Mouse (Mus musculus) testis, adult 2 months (tissue): ENCODE measurements around the gene Fbxo24. TPM values are rescaled to one million over a fixed set of nuclear protein-coding genes. Genes with fewer than 3 reads are reported as not detected.

ENCODE experiments used
- H3K27ac ChIP-seq: fragments of 200-500 bp; 2 replicates; pipeline ENCODE4 v1.5.1; 2012; ENCODE audit warnings: low read depth, low read length; ENCODE audit not compliant: control insufficient read depth, insufficient read depth
- H3K27me3 ChIP-seq: fragments of 200-500 bp; 2 replicates; pipeline ENCODE4 v1.6.1; 2012; ENCODE audit warnings: mild to moderate bottlenecking, low read length, moderate library complexity; ENCODE audit not compliant: control insufficient read depth, insufficient read depth
- H3K36me3 ChIP-seq: fragments of 200-500 bp; 2 replicates; pipeline ENCODE4 v1.6.1; 2012; ENCODE audit warnings: mild to moderate bottlenecking, low read length; ENCODE audit not compliant: control insufficient read depth, insufficient read depth
- H3K4me1 ChIP-seq: fragments of 200-500 bp; 2 replicates; pipeline ENCODE4 v1.6.1; 2012; ENCODE audit warnings: low read length; ENCODE audit not compliant: control insufficient read depth, insufficient read depth
- H3K4me3 ChIP-seq: fragments of 200-500 bp; 2 replicates; pipeline ENCODE4 v1.5.1; 2012; ENCODE audit warnings: low read depth, mild to moderate bottlenecking, low read length, moderate library complexity, mixed read lengths; ENCODE audit not compliant: control insufficient read depth
- CTCF ChIP-seq: fragments of 200-500 bp; IDR thresholded peaks from 2 replicates; pipeline ENCODE4 v1.5.1; 2012; ENCODE audit warnings: low read depth, mild to moderate bottlenecking, inconsistent platforms, low read length, moderate library complexity; ENCODE audit not compliant: control insufficient read depth, insufficient read depth, insufficient replicate concordance
- POLR2A ChIP-seq: fragments of 200-500 bp; IDR thresholded peaks from 2 replicates; pipeline ENCODE4 v1.6.1; 2012; ENCODE audit warnings: low read depth, mild to moderate bottlenecking, inconsistent platforms, low read length, moderate library complexity; ENCODE audit not compliant: control insufficient read depth
- polyA plus RNA-seq: library from polyadenylated mRNA; depleted of rRNA; stranded (reverse); fragments of >200 nt; gene quantifications from 2 replicates; pipeline ENCODE4 v1.2.3, GENCODE M21; 2012

The Fbxo24 gene
- polyA plus RNA-seq, 1 experiment: 181 TPM

DNA sequence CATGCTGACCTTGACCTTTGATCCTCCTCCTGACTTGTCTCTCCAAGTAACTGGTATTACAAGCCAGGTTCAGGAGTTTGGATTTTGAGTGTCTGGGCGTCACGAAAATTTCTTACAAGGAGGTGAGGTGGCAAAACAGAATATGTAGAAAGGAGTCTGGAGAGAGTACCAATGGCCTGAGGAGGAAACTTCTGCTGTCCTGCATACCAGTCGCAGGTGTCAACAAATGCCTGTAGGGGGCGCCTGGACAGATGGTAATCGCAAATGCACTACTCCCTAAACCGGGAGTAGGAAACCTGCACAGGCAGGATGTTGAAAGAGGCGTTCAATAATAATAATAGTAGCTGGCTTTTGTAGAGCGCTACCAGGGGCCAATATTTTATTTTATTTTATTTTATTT, 43.8 kb downstream of the Fbxo24 start:
- TF ChIP-seq POLR2A (no peak), CTCF (peak; percentile 44; the same call in 1 of the 2 replicates)
- Histone ChIP-seq H3K4me1 (peaks cover 16% of the 10 kb centered on the region), H3K4me3 (no peak overlapping the region), H3K36me3 (no peaks in the 10 kb centered on the region), H3K27ac (no peak overlapping the region), H3K27me3 (no peaks in the 10 kb centered on the region)

DNA sequence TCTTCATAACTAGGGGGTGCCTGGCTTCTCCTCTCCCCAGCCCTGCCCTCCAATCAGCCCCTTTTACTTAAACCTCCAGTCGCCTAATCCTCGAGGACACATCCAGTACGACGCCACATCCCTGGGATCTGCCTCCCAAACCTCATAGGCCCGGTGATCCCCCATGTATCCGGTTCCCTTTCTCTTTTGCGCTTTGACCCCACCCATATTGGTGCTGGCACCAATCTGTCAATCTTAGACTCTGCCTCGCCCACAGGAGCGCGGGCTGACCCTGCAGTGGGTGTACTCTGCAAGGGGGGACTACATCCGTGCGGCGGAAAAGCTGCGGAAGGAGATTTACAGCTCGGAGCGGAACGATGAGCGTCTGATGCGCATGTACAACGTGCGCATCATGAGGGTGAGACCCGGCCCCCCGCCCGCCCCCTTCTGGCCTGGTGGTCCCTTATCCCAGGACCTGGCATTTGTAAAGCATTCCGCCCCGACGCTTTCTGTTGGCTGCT, 45.1 kb downstream of the Fbxo24 start:
- Histone ChIP-seq H3K27ac (no peak overlapping the region), H3K4me3 (peak overlapping the region; percentile 53), H3K27me3 (no peaks in the 10 kb centered on the region), H3K36me3 (no peaks in the 10 kb centered on the region), H3K4me1 (peaks cover 16% of the 10 kb centered on the region)
- TF ChIP-seq CTCF (no peak), POLR2A (no peak)

DNA sequence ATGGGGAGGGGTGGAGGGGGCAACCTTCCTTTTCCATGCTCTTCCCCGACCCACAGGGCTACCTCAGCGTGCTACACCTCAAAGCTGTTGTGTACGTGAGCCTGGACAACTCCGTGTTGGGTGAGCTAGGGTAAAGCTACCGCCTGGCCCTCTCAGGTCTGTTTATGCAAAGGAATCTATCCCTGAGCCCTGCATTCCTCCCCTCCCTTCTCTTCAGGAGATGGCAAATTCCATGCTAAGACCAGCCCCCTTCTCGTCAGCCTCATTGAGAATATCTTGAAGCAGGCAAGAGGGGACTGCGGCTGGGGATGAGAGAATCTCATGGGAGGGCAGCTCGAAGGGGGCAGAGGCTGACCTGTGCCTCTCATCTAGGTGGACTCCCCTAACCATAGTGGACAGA, 46.1 kb downstream of the Fbxo24 start:
- Histone ChIP-seq H3K36me3 (no peaks in the 10 kb centered on the region), H3K4me1 (peaks cover 16% of the 10 kb centered on the region), H3K4me3 (no peak overlapping the region), H3K27me3 (no peaks in the 10 kb centered on the region), H3K27ac (no peak overlapping the region)
- TF ChIP-seq POLR2A: no peak
- no peak for TF ChIP-seq CTCF

DNA sequence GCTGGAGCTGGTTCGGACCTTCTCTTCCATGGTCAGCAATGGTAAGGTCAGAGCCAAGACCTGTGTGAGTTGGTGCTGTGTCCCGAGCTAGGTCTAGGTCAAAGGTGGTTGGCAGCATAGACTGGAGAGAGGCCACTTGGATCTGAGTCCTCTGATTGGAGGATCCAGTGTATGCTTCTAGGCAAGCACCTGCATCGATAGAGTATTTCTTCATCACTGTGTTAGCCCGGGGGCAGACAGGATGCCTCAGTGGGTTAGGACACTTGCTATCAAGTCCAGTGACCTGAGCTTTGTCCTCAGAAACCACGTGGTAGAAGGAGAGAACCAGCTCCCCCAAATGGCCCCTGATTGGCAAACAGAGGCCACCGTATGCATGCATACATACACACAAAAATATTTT, 48.6 kb downstream of the Fbxo24 start:
- no peaks in the 10 kb centered on the region for H3K27me3 ChIP-seq
- no peak overlapping the region for H3K27ac ChIP-seq
- H3K4me1 ChIP-seq: peaks cover 14% of the 10 kb centered on the region
- H3K4me3 ChIP-seq: no peak overlapping the region
- TF ChIP-seq POLR2A: no peak
- no peak for TF ChIP-seq CTCF
- H3K36me3 ChIP-seq: no peaks in the 10 kb centered on the region

DNA sequence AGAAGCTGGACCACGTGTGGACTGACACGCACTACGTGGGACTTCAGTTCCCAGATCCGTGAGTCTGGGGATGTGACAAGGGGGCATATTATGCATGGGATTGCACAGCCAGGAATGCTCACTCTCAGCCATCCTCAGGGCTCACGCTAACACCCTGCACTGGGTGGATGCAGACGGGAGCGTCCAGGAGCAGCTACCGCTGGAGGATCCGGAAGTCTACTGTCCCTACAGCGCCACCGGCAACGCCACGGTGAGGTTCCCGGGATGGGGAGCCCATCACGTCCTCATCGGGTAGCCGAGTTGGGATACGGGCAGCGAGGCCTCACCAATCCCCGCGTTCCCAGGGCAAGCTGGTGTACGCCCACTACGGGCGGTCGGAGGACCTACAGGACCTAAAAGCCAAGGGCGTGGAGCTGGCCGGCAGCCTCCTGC, 54.3 kb downstream of the Fbxo24 start:
- Histone ChIP-seq H3K27me3 (no peaks in the 10 kb centered on the region), H3K4me1 (peaks cover 31% of the 10 kb centered on the region), H3K27ac (no peak overlapping the region), H3K36me3 (no peaks in the 10 kb centered on the region), H3K4me3 (peak overlapping the region; percentile 63)
- TF ChIP-seq CTCF: peak; percentile 29; the same call in 1 of the 2 replicates
- TF ChIP-seq POLR2A: no peak

DNA sequence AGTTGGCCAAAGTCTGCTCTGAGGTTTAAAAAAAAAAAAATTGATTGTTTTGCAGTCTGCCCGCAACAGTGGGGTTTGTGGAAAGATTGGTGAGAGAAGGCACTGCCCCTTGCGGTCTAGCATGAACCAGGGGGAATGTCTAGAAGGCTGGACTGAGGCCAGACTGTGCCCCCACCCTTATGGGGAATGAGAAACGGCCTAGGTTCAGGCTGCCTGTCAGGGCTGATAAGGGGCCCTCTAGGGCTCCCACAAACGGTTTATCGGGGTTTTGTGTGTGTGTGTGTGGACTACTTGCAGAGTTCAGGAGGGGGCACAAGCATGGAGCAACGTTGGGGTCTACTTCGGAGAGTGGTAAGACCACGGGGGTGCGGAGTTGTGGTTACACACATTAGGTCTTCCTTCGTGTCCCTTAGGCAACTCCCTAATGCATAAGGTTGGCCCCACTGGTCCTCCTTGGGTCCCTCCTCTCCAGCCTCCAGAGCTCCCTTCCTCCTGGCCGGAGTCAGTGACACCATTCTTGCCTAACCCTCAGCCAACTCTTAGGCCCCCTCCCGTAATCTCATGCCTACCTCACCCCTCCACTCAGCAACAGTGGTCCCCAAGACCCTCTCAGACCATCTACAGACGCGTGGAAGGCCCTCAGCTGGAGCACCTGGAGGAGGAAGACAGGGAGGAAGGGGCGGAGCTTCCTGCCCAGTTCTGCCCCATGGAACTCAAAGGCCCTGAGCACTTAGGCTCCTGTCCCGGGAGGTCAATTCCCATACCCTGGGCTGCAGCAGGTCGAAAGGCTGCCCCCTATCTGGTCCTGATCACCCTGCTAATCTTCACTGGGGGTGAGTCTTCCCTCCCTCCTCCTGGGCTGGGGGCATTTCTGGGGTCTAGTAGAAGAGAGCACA, 57.9 kb downstream of the Fbxo24 start:
- H3K4me3 ChIP-seq: peak overlapping the region; percentile 38
- no peak for TF ChIP-seq POLR2A
- no peak for TF ChIP-seq CTCF
- no peak overlapping the region for H3K27ac ChIP-seq
- H3K36me3 ChIP-seq: no peaks in the 10 kb centered on the region
- no peaks in the 10 kb centered on the region for H3K27me3 ChIP-seq
- H3K4me1 ChIP-seq: peaks cover 41% of the 10 kb centered on the region

DNA sequence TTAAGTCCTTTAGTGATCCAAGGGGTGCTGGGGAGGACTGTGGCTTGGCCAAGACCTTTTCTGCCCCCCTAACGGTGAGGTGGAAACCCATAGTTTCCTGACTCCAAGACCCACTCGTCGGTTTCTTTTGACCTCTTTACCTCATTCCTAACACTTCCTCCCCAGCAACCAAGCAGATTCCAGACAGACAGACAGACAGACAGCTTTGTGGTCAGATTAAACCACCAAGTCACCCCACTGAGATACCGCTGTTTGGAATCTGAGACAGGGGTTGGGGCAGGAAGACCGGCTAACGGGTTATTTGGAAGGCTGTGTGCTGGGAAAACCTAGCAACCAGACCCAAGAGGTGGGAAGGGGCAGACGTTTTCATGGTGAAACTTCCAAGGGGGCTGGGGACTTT, 58.6 kb downstream of the Fbxo24 start:
- peak overlapping the region; percentile 39 for H3K4me3 ChIP-seq

More for the DNA sequence above, 58.6 kb downstream of the Fbxo24 start:
- Histone ChIP-seq H3K27ac (no peak overlapping the region), H3K27me3 (no peaks in the 10 kb centered on the region), H3K4me1 (peaks cover 41% of the 10 kb centered on the region), H3K36me3 (no peaks in the 10 kb centered on the region)
- TF ChIP-seq POLR2A (no peak), CTCF (no peak)
